ENCODE assay signal across 16 mouse cellular contexts in genomic region chr10:126082576-126082975, GRCm38 (mm10).
DNase-seq lines count a peak whose midpoint lies in the region; ATAC-seq and TF ChIP-seq lines count a peak whose summit lies in the region.
"Had no signal": no experiment of that assay in that cellular context is flagged by ENCODE, and none has a peak within 500 bp of the region (broad histone marks: within the 10 kb centered on the region; RNA-seq: fewer than 3 reads in every experiment).

No protein-coding gene starts in this region.

- TF ChIP-seq CTCF in midbrain, postnatal 0 days (IDR thresholded peaks at IDR 0.05), result no peak

- 53% methylated on average over 11 of the region's 11 CpGs for WGBS in kidney, embryonic 14.5 days
- WGBS in midbrain, postnatal 0 days, result 40% methylated on average over 11 of the region's 11 CpGs
- WGBS in midbrain, embryonic 16.5 days, result 38% methylated on average over 11 of the region's 11 CpGs
- WGBS in limb, embryonic 14.5 days, result 56% methylated on average over 11 of the region's 11 CpGs
- WGBS in forebrain, embryonic 12.5 days, result 80% methylated on average over 11 of the region's 11 CpGs

- H3K4me2 ChIP-seq in kidney, embryonic 14.5 days (replicated peaks; ENCODE audit: low read depth, low read length), result peak overlapping the region; percentile 8; the same call in 1 of the 2 replicates
- H3K4me2 ChIP-seq in midbrain, postnatal 0 days (ENCODE audit: low read depth, low read length, poor library complexity, severe bottlenecking), result no peak overlapping the region
- H3K4me2 ChIP-seq in midbrain, embryonic 16.5 days (ENCODE audit: low read length), result no peak overlapping the region
- H3K4me2 ChIP-seq in limb, embryonic 14.5 days (replicated peaks; ENCODE audit: low read depth, low read length, severe bottlenecking), result no peak overlapping the region
- H3K4me2 ChIP-seq in forebrain, embryonic 12.5 days, result no peak overlapping the region
- H3K4me2 ChIP-seq: hindbrain, embryonic 15.5 days had no signal

- H3K36me3 ChIP-seq in kidney, embryonic 14.5 days (ENCODE audit: control insufficient read depth, insufficient read depth, low read length), result no peaks in the 10 kb centered on the region
- H3K36me3 ChIP-seq in midbrain, postnatal 0 days (ENCODE audit: insufficient read depth, low read length), result no peaks in the 10 kb centered on the region
- no peaks in the 10 kb centered on the region for H3K36me3 ChIP-seq in midbrain, embryonic 16.5 days (ENCODE audit: control insufficient read depth, insufficient read depth, low read length)
- H3K36me3 ChIP-seq in limb, embryonic 14.5 days (ENCODE audit: control insufficient read depth, insufficient read depth, low read length), result no peaks in the 10 kb centered on the region
- no peaks in the 10 kb centered on the region for H3K36me3 ChIP-seq in forebrain, embryonic 12.5 days (replicated peaks)
- H3K36me3 ChIP-seq: forebrain, embryonic 10.5 days; hindbrain, embryonic 15.5 days had no signal

- ATAC-seq in kidney, embryonic 14.5 days (ENCODE audit: low FRiP score, low TSS enrichment), result peak; percentile 81; the same call in 1 of the 2 replicates
- no peak for ATAC-seq in midbrain, postnatal 0 days (ENCODE audit: low FRiP score)
- no peak for ATAC-seq in midbrain, embryonic 16.5 days
- ATAC-seq in limb, embryonic 14.5 days (ENCODE audit: low FRiP score, low read depth), result no peak
- no peak for ATAC-seq in forebrain, embryonic 12.5 days (ENCODE audit: low FRiP score)
- ATAC-seq: activated CD4-positive, CD25-positive, alpha-beta regulatory T cell, adult 4 months; liver, postnatal 0 days had no signal

- no peak overlapping the region for H3K27ac ChIP-seq in kidney, embryonic 14.5 days (ENCODE audit: low read depth, low read length)
- H3K27ac ChIP-seq in midbrain, postnatal 0 days (ENCODE audit: low read depth, low read length), result no peak overlapping the region
- no peak overlapping the region for H3K27ac ChIP-seq in midbrain, embryonic 16.5 days (ENCODE audit: low read length)
- H3K27ac ChIP-seq in limb, embryonic 14.5 days (replicated peaks; ENCODE audit: low read depth, low read length), result peak overlapping the region; percentile 6; the same call in 1 of the 2 replicates
- no peak overlapping the region for H3K27ac ChIP-seq in forebrain, embryonic 12.5 days
- H3K27ac ChIP-seq: forebrain, embryonic 10.5 days; hindbrain, embryonic 15.5 days; left cerebral cortex, adult 2 months had no signal

- no peak overlapping the region; the same call in 1 of the 2 replicates for H3K4me3 ChIP-seq in kidney, embryonic 14.5 days (ENCODE audit: low read length)
- no peak overlapping the region for H3K4me3 ChIP-seq in midbrain, postnatal 0 days (ENCODE audit: low read depth, low read length)
- H3K4me3 ChIP-seq in midbrain, embryonic 16.5 days (ENCODE audit: low read depth, low read length), result no peak overlapping the region
- H3K4me3 ChIP-seq in limb, embryonic 14.5 days (replicated peaks; ENCODE audit: low read length), result no peak overlapping the region
- H3K4me3 ChIP-seq in forebrain, embryonic 12.5 days (replicated peaks), result no peak overlapping the region
- H3K4me3 ChIP-seq: forebrain, embryonic 10.5 days; hindbrain, embryonic 15.5 days; left cerebral cortex, adult 2 months had no signal

- no peak for TF ChIP-seq POLR2A in limb, embryonic 14.5 days (IDR thresholded peaks at IDR 0.05; ENCODE audit: borderline replicate concordance, extremely low read depth, insufficient read depth, insufficient read length)

- no peaks in the 10 kb centered on the region for H3K27me3 ChIP-seq in kidney, embryonic 14.5 days (ENCODE audit: control insufficient read depth, insufficient read depth, low read length)
- H3K27me3 ChIP-seq in midbrain, postnatal 0 days (ENCODE audit: insufficient read depth, low read length), result no peaks in the 10 kb centered on the region
- H3K27me3 ChIP-seq in midbrain, embryonic 16.5 days (ENCODE audit: control insufficient read depth, insufficient read depth, low read depth, low read length), result no peaks in the 10 kb centered on the region
- no peaks in the 10 kb centered on the region for H3K27me3 ChIP-seq in limb, embryonic 14.5 days (ENCODE audit: control insufficient read depth, insufficient read depth, low read length)
- no peaks in the 10 kb centered on the region for H3K27me3 ChIP-seq in forebrain, embryonic 12.5 days
- H3K27me3 ChIP-seq: hindbrain, embryonic 15.5 days had no signal

- no peaks in the 10 kb centered on the region for H3K4me1 ChIP-seq in kidney, embryonic 14.5 days (ENCODE audit: control insufficient read depth, insufficient read depth, low read length)
- no peaks in the 10 kb centered on the region for H3K4me1 ChIP-seq in midbrain, postnatal 0 days (ENCODE audit: insufficient read depth, low read length)
- H3K4me1 ChIP-seq in midbrain, embryonic 16.5 days (ENCODE audit: control insufficient read depth, insufficient read depth, low read length), result no peaks in the 10 kb centered on the region
- no peaks in the 10 kb centered on the region for H3K4me1 ChIP-seq in limb, embryonic 14.5 days (ENCODE audit: control insufficient read depth, insufficient read depth, low read length)
- H3K4me1 ChIP-seq in forebrain, embryonic 12.5 days, result no peaks in the 10 kb centered on the region
- H3K4me1 ChIP-seq: forebrain, embryonic 10.5 days; hindbrain, embryonic 15.5 days had no signal

- H3K9ac ChIP-seq in kidney, embryonic 14.5 days (ENCODE audit: low read depth, low read length), result no peak overlapping the region
- H3K9ac ChIP-seq in midbrain, postnatal 0 days (replicated peaks; ENCODE audit: low read length, poor library complexity, severe bottlenecking), result no peak overlapping the region
- no peak overlapping the region for H3K9ac ChIP-seq in midbrain, embryonic 16.5 days (ENCODE audit: low read depth, low read length)
- no peak overlapping the region for H3K9ac ChIP-seq in limb, embryonic 14.5 days (ENCODE audit: low read depth, low read length, severe bottlenecking)
- H3K9ac ChIP-seq in forebrain, embryonic 12.5 days, result no peak overlapping the region
- H3K9ac ChIP-seq: hindbrain, embryonic 15.5 days; liver, postnatal 0 days had no signal

- DNase-seq in kidney, adult 18-20 months, result no peak
- peak; percentile 67 for DNase-seq in midbrain, postnatal 0 days (ENCODE audit: low spot score)
- DNase-seq in limb, embryonic 14.5 days (ENCODE audit: low spot score), result peak; percentile 75
- DNase-seq in testis, postnatal 10 days (ENCODE audit: low spot score), result peak; percentile 50
- no peak for DNase-seq in layer of hippocampus, postnatal 10 days (ENCODE audit: low spot score in 2 of 2)
- DNase-seq: cerebellum, adult 11-12 months; liver, postnatal 0 days; right cerebral cortex, postnatal 4 days; thymus, postnatal 25 days had no signal

- 0 out of 2 replicates have a peak, but pooled peaks cover 4% of the 10 kb centered on the region for H3K9me3 ChIP-seq in kidney, embryonic 14.5 days (ENCODE audit: control insufficient read depth, low read length)
- no peaks in the 10 kb centered on the region for H3K9me3 ChIP-seq in midbrain, postnatal 0 days (ENCODE audit: low read length)
- H3K9me3 ChIP-seq in midbrain, embryonic 16.5 days (replicated peaks; ENCODE audit: control insufficient read depth, low read length, poor library complexity, severe bottlenecking), result no peaks in the 10 kb centered on the region
- H3K9me3 ChIP-seq in limb, embryonic 14.5 days (ENCODE audit: control insufficient read depth, low read length), result no peaks in the 10 kb centered on the region
- H3K9me3 ChIP-seq in forebrain, embryonic 12.5 days, result no peaks in the 10 kb centered on the region
- H3K9me3 ChIP-seq: forebrain, embryonic 10.5 days; hindbrain, embryonic 15.5 days had no signal

Comparison
In these comparisons a context has a peak if more than half of its experiments do, and no peak if none do; other contexts are left out.
1. DNase-seq: peak in midbrain, postnatal 0 days (single experiment), limb, embryonic 14.5 days (single experiment) and testis, postnatal 10 days (single experiment); none in kidney, adult 18-20 months (single experiment) and layer of hippocampus, postnatal 10 days (0 of 2).